Mouse (Mus musculus): ENCODE results near the gene Terf2.

- TF ChIP-seq CTCF (conservative IDR thresholded peaks at IDR 0.05; ENCODE audit: insufficient read depth, insufficient read length, low read depth, low read length): no peak
- no peak for TF ChIP-seq POLR2A (IDR thresholded peaks at IDR 0.05; ENCODE audit: low read depth, low read length)
Measured at GRCm38 (mm10) chr8:107113209-107113608, 16.9 kb upstream of the Terf2 start.
